Mouse (Mus musculus): ENCODE data around the gene Rasgrf1.
"Not testable (repeated sequence)": the region's sequence is repeated elsewhere in the genome, so short reads cannot be mapped to it uniquely, and the experiment has no call there.

- TF ChIP-seq CTCF (IDR thresholded peaks at IDR 0.05; ENCODE audit: borderline replicate concordance, insufficient read depth, low read length); POLR2A (IDR thresholded peaks at IDR 0.05; ENCODE audit: low read depth, low read length): not testable (repeated sequence)
Observed at GRCm38 (mm10) chr9:90042906-90043305, 133.2 kb downstream of the Rasgrf1 start.
